Mouse (Mus musculus): Measurements from ENCODE around the gene Tbx2.

DNA sequence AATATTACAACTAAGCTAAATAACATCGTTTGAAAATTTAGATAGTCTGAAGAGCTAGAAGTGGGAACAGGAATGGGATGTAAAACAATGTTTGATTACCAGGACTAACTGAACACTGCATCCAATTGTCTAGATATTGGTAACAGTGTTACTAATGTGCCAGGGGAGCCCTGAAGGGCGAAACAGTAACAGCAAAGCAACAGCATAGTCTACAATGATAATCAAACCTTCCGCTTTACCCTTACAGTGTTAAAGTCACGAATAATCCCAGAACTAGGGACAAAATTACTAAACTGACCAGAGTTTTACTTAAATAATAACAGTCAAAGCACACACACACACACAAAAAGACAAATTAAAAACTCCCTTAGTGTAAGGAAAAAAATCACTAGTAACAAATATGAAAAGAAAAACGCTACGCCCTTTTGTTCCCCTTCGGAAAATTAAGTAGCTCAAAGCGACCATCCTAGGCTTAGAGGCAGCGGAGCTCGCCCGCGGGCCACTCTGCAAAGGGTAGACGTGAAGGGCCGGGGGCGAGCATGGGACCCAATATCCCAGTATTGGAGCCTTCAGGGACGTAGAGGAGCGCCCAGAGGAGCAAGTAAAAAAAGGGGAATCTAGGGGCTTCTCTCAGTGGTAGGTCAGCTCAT is 55.6 kb downstream of the Tbx2 start:
- no peak for TF ChIP-seq MAFK (IDR thresholded peaks at IDR 0.05; ENCODE audit: insufficient read depth, low read depth, low read length)
- no peak for TF ChIP-seq HCFC1 (IDR thresholded peaks at IDR 0.05; ENCODE audit: borderline replicate concordance, insufficient read depth, low read length)

Data from ES-E14 (cell line).